Comparison of ENCODE assay signal across 8 mouse cellular contexts in the genomic region with DNA sequence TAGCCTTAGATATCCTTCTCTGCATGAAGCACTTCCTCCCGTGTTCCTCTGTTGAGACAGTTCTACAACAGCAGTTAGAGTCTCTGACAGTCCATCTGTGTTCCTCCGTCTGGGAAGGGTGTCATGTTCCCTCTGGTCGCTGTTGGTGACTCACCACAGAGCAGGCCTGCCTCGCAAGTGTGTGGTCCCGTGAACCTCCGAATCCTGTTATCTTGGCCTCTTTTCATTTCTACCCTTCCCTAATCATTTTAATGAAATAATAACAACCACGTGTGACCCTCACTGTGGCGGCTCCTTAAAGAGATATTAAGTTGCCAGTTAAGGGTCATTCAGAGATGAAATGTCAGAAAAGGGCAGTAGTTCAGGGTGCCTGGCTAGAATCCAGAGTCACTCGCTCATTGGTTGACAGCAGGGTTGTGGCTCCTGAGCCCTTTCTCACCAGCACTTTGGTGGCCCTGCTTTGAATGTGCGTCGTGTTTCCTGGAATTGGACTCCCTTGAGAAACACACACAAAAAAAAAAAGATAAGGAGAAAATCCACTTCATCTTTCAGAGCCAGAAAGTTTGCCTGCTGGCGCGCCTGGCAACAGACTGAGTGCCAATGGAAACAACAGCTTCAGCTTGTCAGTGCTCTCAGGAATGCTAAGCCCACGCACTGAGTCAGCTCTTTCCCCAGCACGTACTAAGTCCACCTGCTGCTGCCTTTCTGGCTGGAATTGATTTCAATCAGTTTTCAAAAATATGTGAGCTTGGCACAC.
DNase-seq lines count a peak whose midpoint lies in the region; ATAC-seq lines count a peak whose summit lies in the region.

No protein-coding gene starts in this region.

- peak; percentile 17 for DNase-seq in kidney, adult 11 months
- DNase-seq in kidney, adult 18-20 months = no peak
- peak; percentile 76 to 89 for DNase-seq in frontal cortex, postnatal 36 days (ENCODE audit: low spot score in 2 of 2)
- peak; percentile 33 for DNase-seq in kidney, postnatal 14 days
- no peak for DNase-seq in urinary bladder, adult 2 months (ENCODE audit: low spot score)

- H3K4me1 ChIP-seq in lung, embryonic 15.5 days = peaks cover 23% of the 10 kb centered on the region
- H3K4me1 ChIP-seq in hindbrain, embryonic 16.5 days (ENCODE audit: control insufficient read depth, insufficient read depth, low read depth, low read length) = no peaks in the 10 kb centered on the region

- H3K4me3 ChIP-seq in lung, embryonic 15.5 days = no peak overlapping the region
- H3K4me3 ChIP-seq in hindbrain, embryonic 16.5 days (ENCODE audit: low read length) = no peak overlapping the region

- no peaks in the 10 kb centered on the region for H3K27me3 ChIP-seq in lung, embryonic 15.5 days
- no peaks in the 10 kb centered on the region for H3K27me3 ChIP-seq in hindbrain, embryonic 16.5 days (replicated peaks; ENCODE audit: control insufficient read depth, insufficient read depth, low read length)

- no peaks in the 10 kb centered on the region for H3K9me3 ChIP-seq in lung, embryonic 15.5 days
- H3K9me3 ChIP-seq in hindbrain, embryonic 16.5 days (ENCODE audit: control insufficient read depth, low read length) = no peaks in the 10 kb centered on the region

- 10% methylated on average over 15 of the region's 15 CpGs for WGBS in lung, embryonic 15.5 days
- WGBS in hindbrain, embryonic 16.5 days = 56% methylated on average over 15 of the region's 15 CpGs

- no peak overlapping the region for H3K9ac ChIP-seq in lung, embryonic 15.5 days
- no peak overlapping the region for H3K9ac ChIP-seq in hindbrain, embryonic 16.5 days (ENCODE audit: low read depth, low read length)

- peak overlapping the region; percentile 49 for H3K27ac ChIP-seq in lung, embryonic 15.5 days
- H3K27ac ChIP-seq in hindbrain, embryonic 16.5 days (ENCODE audit: low read depth, low read length) = no peak overlapping the region

- no peak overlapping the region for H3K4me2 ChIP-seq in lung, embryonic 15.5 days
- no peak overlapping the region for H3K4me2 ChIP-seq in hindbrain, embryonic 16.5 days (ENCODE audit: low read length)

- H3K36me3 ChIP-seq in lung, embryonic 15.5 days = no peaks in the 10 kb centered on the region
- no peaks in the 10 kb centered on the region for H3K36me3 ChIP-seq in hindbrain, embryonic 16.5 days (ENCODE audit: control insufficient read depth, insufficient read depth, low read length)

- ATAC-seq in lung, embryonic 15.5 days (ENCODE audit: borderline replicate concordance, extremely low read depth, low FRiP score, low TSS enrichment) = no peak; the same call in 1 of the 2 replicates
- no peak for ATAC-seq in hindbrain, embryonic 16.5 days
- ATAC-seq in granulocyte monocyte progenitor cell, adult 5-6 weeks (replicated peaks; ENCODE audit: poor library complexity, severe bottlenecking) = no peak

Comparison
In these comparisons a context has a peak if more than half of its experiments do, and no peak if none do; other contexts are left out.
1. DNase-seq: peak in kidney, adult 11 months (single experiment), frontal cortex, postnatal 36 days (2 of 2) and kidney, postnatal 14 days (single experiment); none in kidney, adult 18-20 months (single experiment) and urinary bladder, adult 2 months (single experiment).